In the genomic region with DNA sequence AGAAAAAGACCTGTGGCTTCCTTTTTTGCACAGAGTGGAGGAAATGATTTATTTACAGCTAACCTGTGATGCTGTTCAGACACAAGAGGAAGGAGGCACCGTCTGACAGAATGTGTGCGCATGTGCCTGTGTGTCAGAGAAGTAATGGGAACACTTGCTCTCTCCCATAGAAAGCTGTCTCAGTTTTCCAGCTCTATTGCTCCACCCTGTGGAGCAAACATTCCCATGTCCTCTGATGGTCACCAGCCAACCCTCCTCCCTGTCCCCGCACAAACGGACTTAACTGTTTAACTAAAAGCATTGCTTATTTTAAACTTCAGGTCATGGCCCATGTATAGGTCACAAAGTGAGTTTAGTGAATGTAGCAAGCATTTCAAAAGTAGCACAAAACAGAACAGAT, we compare ENCODE assay signal across 9 mouse cellular contexts. TPM values are rescaled to one million over a fixed set of nuclear protein-coding genes. Genes with fewer than 3 reads are reported as not detected.
DNase-seq lines count a peak whose midpoint lies in the region; ATAC-seq and TF ChIP-seq lines count a peak whose summit lies in the region.
"Had no signal": no experiment of that assay in that cellular context is flagged by ENCODE, and none has a peak within 500 bp of the region (broad histone marks: within the 10 kb centered on the region; RNA-seq: fewer than 3 reads in every experiment).

No protein-coding gene starts in this region.

- H3K4me3 ChIP-seq in heart, embryonic 10.5 days: no peak overlapping the region
- no peak overlapping the region for H3K4me3 ChIP-seq in ES-E14 (ENCODE audit: insufficient read depth in 1 of 2, low read depth in 1 of 2, low read length in 2 of 2, poor library complexity in 1 of 2, severe bottlenecking in 1 of 2)

- H3K27ac ChIP-seq in heart, embryonic 10.5 days: no peak overlapping the region
- no peak overlapping the region for H3K27ac ChIP-seq in ES-E14 (ENCODE audit: insufficient read depth, low read depth, low read length, poor library complexity, severe bottlenecking)

- no peaks in the 10 kb centered on the region for H3K36me3 ChIP-seq in heart, embryonic 10.5 days
- no peaks in the 10 kb centered on the region for H3K36me3 ChIP-seq in ES-E14 (ENCODE audit: control insufficient read depth, insufficient read depth, low read length, poor library complexity, severe bottlenecking)

- intact Hi-C loops in heart, postnatal 36 days (cut with DNase I): loop anchor here (1.0 kb wide), 1 partner anchor 90 kb away; no protein-coding TSS in a partner anchor

- in situ Hi-C loops in ES-E14 (cut with MboI; ENCODE audit: low sequenced_read_pairs in 2 of 2, unreplicated experiment in 2 of 2): no loop called here

- no peak for ATAC-seq in activated CD4-positive, CD25-positive, alpha-beta regulatory T cell, adult 4 months

- no peaks in the 10 kb centered on the region for H3K9me3 ChIP-seq in heart, embryonic 10.5 days
- H3K9me3 ChIP-seq in ES-E14 (ENCODE audit: control insufficient read depth, insufficient read depth, low read depth, low read length): no peaks in the 10 kb centered on the region

- 49% methylated on average over 4 of the region's 4 CpGs for WGBS in heart, embryonic 10.5 days

- H3K4me1 ChIP-seq in heart, embryonic 10.5 days: no peaks in the 10 kb centered on the region
- H3K4me1 ChIP-seq in ES-E14 (ENCODE audit: control insufficient read depth in 2 of 2, insufficient read depth in 2 of 2, low read length in 2 of 2, poor library complexity in 1 of 2): no peaks in the 10 kb centered on the region

- DNase-seq in heart, postnatal 36 days: peak; percentile 15 to 19
- DNase-seq in heart, embryonic 10.5 days (ENCODE audit: low spot score): no peak
- DNase-seq in ES-E14 (ENCODE audit: low read depth, low spot score): no peak
- DNase-seq in brain, adult 2 months (ENCODE audit: low read depth, low spot score): peak; percentile 81
- DNase-seq in layer of hippocampus, adult 11-12 months (ENCODE audit: low spot score): peak; percentile 54
- peak; percentile 46 for DNase-seq in retina, postnatal 1 day
- no peak for DNase-seq in thymus, postnatal 0 days (ENCODE audit: low spot score)

- no peak overlapping the region for H3K9ac ChIP-seq in ES-E14 (ENCODE audit: insufficient read depth, low read depth, low read length, poor library complexity, severe bottlenecking)

- no peaks in the 10 kb centered on the region for H3K27me3 ChIP-seq in heart, embryonic 10.5 days (ENCODE audit: insufficient read depth, poor library complexity, severe bottlenecking)

TF ChIP-seq in ES-E14, 5 proteins besides CTCF, POLR2A, EP300 and RAD21:
- peak; percentile 51; the same call in 1 of the 2 replicates for TF ChIP-seq ZC3H11A (IDR thresholded peaks at IDR 0.05; ENCODE audit: borderline replicate concordance, low read depth, low read length)
- no peak for TF ChIP-seq MAFK (IDR thresholded peaks at IDR 0.05; ENCODE audit: insufficient read depth, low read depth, low read length)

RNA-seq across cellular contexts. Expression of a gene that starts 21.0 kb away (rescaled TPM):
- total RNA-seq in heart, postnatal 36 days (2021): not detected
- polyA plus RNA-seq in heart, embryonic 10.5 days (2016; fragmentation: Nextera tagmentation; extraction: Ambion mirVana): not detected in 2 replicates
- not detected in 2 replicates for total RNA-seq in ES-E14 (2012; rRNA removed)
- polyA plus RNA-seq in thymus, postnatal 0 days (2015; fragmentation: Nextera tagmentation; extraction: Ambion mirVana): not detected in 2 replicates
- polyA plus RNA-seq in activated CD4-positive, CD25-positive, alpha-beta regulatory T cell, adult 4 months (2017; shearing (Covaris generic)): not detected
- total RNA-seq: hematopoietic stem cell, adult 5-6 weeks had no signal

RNA-seq across cellular contexts. Expression of a gene that starts 38.1 kb away (rescaled TPM):
- not detected for total RNA-seq in heart, postnatal 36 days (2021)
- not detected in 2 replicates for polyA plus RNA-seq in heart, embryonic 10.5 days (2016; fragmentation: Nextera tagmentation; extraction: Ambion mirVana)
- not detected in 2 replicates for total RNA-seq in ES-E14 (2012; rRNA removed)
- polyA plus RNA-seq in thymus, postnatal 0 days (2015; fragmentation: Nextera tagmentation; extraction: Ambion mirVana): not detected in 2 replicates
- polyA plus RNA-seq in activated CD4-positive, CD25-positive, alpha-beta regulatory T cell, adult 4 months (2017; shearing (Covaris generic)): not detected
- total RNA-seq: hematopoietic stem cell, adult 5-6 weeks had no signal

RNA-seq across cellular contexts. Expression of a gene that starts 47.0 kb away (rescaled TPM):
- 100 to 1,000 TPM; 137 to 147 TPM for total RNA-seq in heart, postnatal 36 days (2021)
- 36.6 and 43.6 TPM in 2 replicates for polyA plus RNA-seq in heart, embryonic 10.5 days (2016; fragmentation: Nextera tagmentation; extraction: Ambion mirVana)
- total RNA-seq in ES-E14 (2012; rRNA removed): 112 and 138 TPM in 2 replicates
- polyA plus RNA-seq in thymus, postnatal 0 days (2015; fragmentation: Nextera tagmentation; extraction: Ambion mirVana): 46.7 and 55.6 TPM in 2 replicates
- polyA plus RNA-seq in activated CD4-positive, CD25-positive, alpha-beta regulatory T cell, adult 4 months (2017; shearing (Covaris generic)): 10 to 100 TPM; 18.3 to 22.0 TPM

Comparison
In these comparisons a context has a peak if more than half of its experiments do, and no peak if none do; other contexts are left out.
1. DNase-seq: peak in heart, postnatal 36 days (2 of 2), brain, adult 2 months (single experiment), layer of hippocampus, adult 11-12 months (single experiment) and retina, postnatal 1 day (single experiment); none in heart, embryonic 10.5 days (single experiment), ES-E14 (single experiment) and thymus, postnatal 0 days (single experiment).